ENCODE assay signal across 12 mouse cellular contexts in the genomic region with DNA sequence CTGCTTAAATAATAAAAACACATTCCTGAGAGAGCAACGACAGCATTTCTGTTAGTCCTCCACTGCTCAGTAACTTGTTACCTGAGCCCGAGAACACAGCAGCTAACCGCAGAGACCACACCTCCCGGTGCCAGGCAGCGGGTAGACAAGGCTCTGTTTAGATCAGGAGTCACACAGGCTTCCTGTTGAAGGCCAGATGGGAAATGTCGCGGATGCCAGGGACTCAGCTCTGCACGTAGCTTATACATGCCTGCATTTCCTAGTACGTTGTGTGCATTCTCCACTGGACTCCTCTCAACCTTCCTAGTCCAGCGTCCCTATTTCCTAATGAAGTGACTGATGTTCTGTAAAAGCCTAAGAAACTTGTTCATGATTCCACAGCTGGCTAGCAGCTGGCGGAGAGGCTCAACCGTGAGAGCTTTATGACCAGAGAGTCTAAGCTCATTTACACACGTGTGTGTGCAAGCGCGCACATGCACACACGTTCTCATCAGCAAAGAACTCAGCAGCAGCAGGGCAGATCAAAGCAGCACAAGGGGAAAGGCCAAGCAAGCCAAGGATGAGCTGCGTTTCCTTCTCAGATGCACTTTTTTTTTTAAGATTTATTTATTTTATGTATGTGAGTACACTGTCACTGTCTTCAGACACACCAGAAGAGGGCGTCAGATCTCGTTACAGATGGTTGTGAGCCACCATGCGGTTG.
A peak's percentile ranks its signal among the peaks of the same experiment; 100 is the strongest.
DNase-seq lines count a peak whose midpoint lies in the region; ATAC-seq and TF ChIP-seq lines count a peak whose summit lies in the region.
"Had no signal": no experiment of that assay in that cellular context is flagged by ENCODE, and none has a peak within 500 bp of the region (broad histone marks: within the 10 kb centered on the region; RNA-seq: fewer than 3 reads in every experiment).

No protein-coding gene starts in this region.

- H3K9ac ChIP-seq in kidney, embryonic 16.5 days (replicated peaks; ENCODE audit: low read length) = no peak overlapping the region
- H3K9ac ChIP-seq in forebrain, embryonic 16.5 days (replicated peaks; ENCODE audit: low read depth, low read length) = no peak overlapping the region
- H3K9ac ChIP-seq: liver, embryonic 13.5 days had no signal

- H3K4me2 ChIP-seq in kidney, embryonic 16.5 days (replicated peaks; ENCODE audit: low read depth, low read length) = no peak overlapping the region
- H3K4me2 ChIP-seq in forebrain, embryonic 16.5 days (ENCODE audit: low read length) = no peak overlapping the region
- H3K4me2 ChIP-seq: liver, embryonic 13.5 days had no signal

- DNase-seq in kidney, adult 2 months = no peak
- peak; percentile 59 for DNase-seq in lung, postnatal 25 days (ENCODE audit: low spot score)
- DNase-seq in thymus, postnatal 25 days = peak; percentile 35
- DNase-seq in retina, embryonic 14.5 days (ENCODE audit: low spot score) = no peak
- DNase-seq: adrenal gland, adult 8-10 months; cerebellum, adult 2 months; liver, embryonic 13.5 days had no signal

- H3K27ac ChIP-seq in kidney, embryonic 16.5 days (ENCODE audit: low read length) = no peak overlapping the region
- H3K27ac ChIP-seq in kidney, adult 2 months (ENCODE audit: insufficient read depth, low read depth, low read length) = no peak overlapping the region
- no peak overlapping the region for H3K27ac ChIP-seq in forebrain, embryonic 16.5 days (ENCODE audit: low read length)
- H3K27ac ChIP-seq: forebrain, embryonic 10.5 days; liver, embryonic 13.5 days had no signal

- no peak for TF ChIP-seq CTCF in kidney, adult 2 months (conservative IDR thresholded peaks at IDR 0.05; ENCODE audit: insufficient read depth, insufficient read length, low read depth, low read length)

- no peak for TF ChIP-seq POLR2A in kidney, adult 2 months (IDR thresholded peaks at IDR 0.05; ENCODE audit: low read depth, low read length)

- no peaks in the 10 kb centered on the region for H3K9me3 ChIP-seq in kidney, embryonic 16.5 days (ENCODE audit: low read length)
- H3K9me3 ChIP-seq in forebrain, embryonic 16.5 days (ENCODE audit: control insufficient read depth, low read length) = no peaks in the 10 kb centered on the region
- H3K9me3 ChIP-seq: forebrain, embryonic 10.5 days; G1E; liver, embryonic 13.5 days had no signal

- H3K36me3 ChIP-seq in kidney, embryonic 16.5 days (ENCODE audit: insufficient read depth, low read length) = no peaks in the 10 kb centered on the region
- H3K36me3 ChIP-seq in kidney, adult 2 months (ENCODE audit: control insufficient read depth, insufficient read depth, low read length) = no peaks in the 10 kb centered on the region
- peaks cover 7% of the 10 kb centered on the region for H3K36me3 ChIP-seq in forebrain, embryonic 16.5 days (ENCODE audit: control insufficient read depth, insufficient read depth)
- H3K36me3 ChIP-seq: forebrain, embryonic 10.5 days; G1E; liver, embryonic 13.5 days had no signal

- no peak overlapping the region for H3K4me3 ChIP-seq in kidney, embryonic 16.5 days (ENCODE audit: low read length)
- H3K4me3 ChIP-seq in kidney, adult 2 months (ENCODE audit: insufficient read depth, low read depth, low read length) = no peak overlapping the region
- H3K4me3 ChIP-seq in forebrain, embryonic 16.5 days (replicated peaks; ENCODE audit: low read length) = no peak overlapping the region
- H3K4me3 ChIP-seq: forebrain, embryonic 10.5 days; liver, embryonic 13.5 days had no signal

- no peaks in the 10 kb centered on the region for H3K27me3 ChIP-seq in kidney, embryonic 16.5 days (ENCODE audit: insufficient read depth, low read length)
- H3K27me3 ChIP-seq in kidney, adult 2 months (replicated peaks; ENCODE audit: control insufficient read depth, insufficient read depth, low read length) = no peaks in the 10 kb centered on the region
- H3K27me3 ChIP-seq in forebrain, embryonic 16.5 days (replicated peaks; ENCODE audit: control insufficient read depth, insufficient read depth, low read length) = no peaks in the 10 kb centered on the region
- H3K27me3 ChIP-seq: liver, embryonic 13.5 days had no signal

- H3K4me1 ChIP-seq in kidney, embryonic 16.5 days (ENCODE audit: insufficient read depth, low read length) = peaks cover 4% of the 10 kb centered on the region
- H3K4me1 ChIP-seq in kidney, adult 2 months (ENCODE audit: control insufficient read depth, insufficient read depth, low read length) = no peaks in the 10 kb centered on the region
- peaks cover 10% of the 10 kb centered on the region for H3K4me1 ChIP-seq in forebrain, embryonic 16.5 days (replicated peaks; ENCODE audit: control insufficient read depth, insufficient read depth, low read length)
- H3K4me1 ChIP-seq: liver, embryonic 13.5 days had no signal

- ATAC-seq in kidney, embryonic 16.5 days (ENCODE audit: low FRiP score, low TSS enrichment) = 0 out of 2 replicates have a peak, but pooled peaks have one; percentile 31
- peak; percentile 95 for ATAC-seq in hematopoietic stem cell, adult 5-6 weeks (replicated peaks in 1 of 2; ENCODE audit: insufficient read depth in 1 of 2, low FRiP score in 2 of 2, low TSS enrichment in 1 of 2, low read depth in 1 of 2, poor library complexity in 2 of 2, severe bottlenecking in 2 of 2)
- no peak for ATAC-seq in forebrain, embryonic 16.5 days

- 61% methylated on average over 20 of the region's 20 CpGs for WGBS in kidney, embryonic 16.5 days
- WGBS in kidney, adult 2 months = 57% methylated on average over 20 of the region's 20 CpGs
- WGBS in forebrain, embryonic 16.5 days = 87% methylated on average over 20 of the region's 20 CpGs

Comparison
In these comparisons a context has a peak if more than half of its experiments do, and no peak if none do; other contexts are left out.
1. DNase-seq: peak in lung, postnatal 25 days (single experiment) and thymus, postnatal 25 days (single experiment); none in kidney, adult 2 months (single experiment) and retina, embryonic 14.5 days (single experiment).